Mouse (Mus musculus): ENCODE results near the gene Ace3.
A peak's percentile ranks its signal among the peaks of the same experiment; 100 is the strongest.
"Not testable (repeated sequence)": the region's sequence is repeated elsewhere in the genome, so short reads cannot be mapped to it uniquely, and the experiment has no call there.

The Ace3 gene

DNA sequence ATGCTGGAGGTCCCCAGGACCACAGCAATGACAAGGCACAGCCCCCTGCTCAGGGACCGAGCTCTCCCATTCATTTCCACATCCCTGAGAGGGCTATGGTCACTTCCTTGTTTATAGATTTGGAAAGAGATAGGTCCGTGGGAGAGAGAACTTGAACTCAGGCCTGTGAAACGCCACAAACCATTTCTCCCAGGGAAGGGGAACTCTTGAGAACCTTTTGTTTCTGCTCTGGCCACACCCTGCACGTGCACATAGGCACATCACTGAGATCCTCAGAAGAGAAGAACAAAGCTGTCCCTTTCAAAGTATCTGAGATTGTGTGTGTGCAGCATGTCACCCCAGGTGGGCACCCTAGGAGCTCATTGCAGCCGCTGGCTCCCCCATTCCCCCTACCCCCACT is 15.8 kb upstream of the Ace3 start:
- no peak for DNase-seq (ENCODE audit: low read depth, low spot score)

DNA sequence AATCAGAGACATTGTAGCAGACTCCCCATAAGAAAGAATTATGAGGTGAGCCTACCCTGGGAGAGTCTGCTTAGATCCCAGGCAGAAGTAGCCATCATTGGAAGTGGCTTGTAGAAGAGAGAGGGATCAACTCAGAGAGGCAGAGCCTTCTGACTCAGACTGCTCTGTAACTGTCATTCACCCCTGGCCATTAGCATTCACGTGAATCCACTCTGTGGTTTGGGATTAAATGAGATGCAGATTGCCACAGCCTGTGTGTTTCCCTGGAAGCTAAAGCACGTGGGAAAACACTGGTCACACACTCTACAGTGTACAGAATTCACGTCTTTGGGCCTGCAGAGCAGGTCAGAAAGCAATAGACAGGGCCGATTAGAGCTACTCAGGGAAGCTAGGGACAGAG is 10.0 kb upstream of the Ace3 start:
- no peak for DNase-seq (ENCODE audit: low read depth, low spot score)

DNA sequence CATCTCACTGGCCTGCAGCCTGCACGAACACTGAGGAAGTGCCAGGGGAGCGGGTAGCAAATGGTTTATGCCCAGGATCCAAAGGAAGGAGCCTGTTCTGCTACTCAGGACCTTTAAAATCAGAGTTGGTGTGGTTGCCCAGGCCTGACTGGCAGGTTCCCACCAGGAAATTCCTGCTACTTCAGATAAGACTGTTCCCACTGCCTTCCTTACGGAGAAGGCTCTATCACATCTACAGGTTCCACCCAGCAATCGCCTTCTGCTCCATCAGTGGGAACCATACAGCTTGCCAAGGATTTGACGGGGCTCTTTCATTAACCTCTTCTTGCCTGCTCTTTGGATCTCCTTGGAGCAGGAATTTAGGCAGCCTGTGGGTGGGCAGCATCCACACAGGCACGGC is 7.0 kb upstream of the Ace3 start:
- no peak for DNase-seq (ENCODE audit: low read depth, low spot score)

DNA sequence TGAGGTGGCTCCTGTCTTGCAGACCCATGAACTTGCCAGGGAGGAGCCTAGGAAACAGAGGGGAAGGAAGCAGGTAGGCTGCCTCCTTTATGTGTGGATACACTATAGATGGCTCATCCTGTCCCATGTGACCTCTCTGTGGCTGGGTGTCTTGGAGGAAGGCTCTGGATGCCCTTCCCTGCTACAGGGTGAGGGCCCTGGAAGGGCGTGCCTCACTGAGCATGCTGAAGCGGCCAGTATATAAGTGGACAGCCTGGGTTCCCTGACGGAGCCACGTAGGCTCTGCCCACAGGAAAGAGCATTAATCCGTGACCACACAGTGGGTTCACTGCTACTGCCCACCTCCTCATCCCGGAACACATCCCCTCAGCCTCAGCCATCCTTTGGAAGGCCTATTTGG is 5.0 kb upstream of the Ace3 start:
- DNase-seq (ENCODE audit: low read depth, low spot score): no peak

DNA sequence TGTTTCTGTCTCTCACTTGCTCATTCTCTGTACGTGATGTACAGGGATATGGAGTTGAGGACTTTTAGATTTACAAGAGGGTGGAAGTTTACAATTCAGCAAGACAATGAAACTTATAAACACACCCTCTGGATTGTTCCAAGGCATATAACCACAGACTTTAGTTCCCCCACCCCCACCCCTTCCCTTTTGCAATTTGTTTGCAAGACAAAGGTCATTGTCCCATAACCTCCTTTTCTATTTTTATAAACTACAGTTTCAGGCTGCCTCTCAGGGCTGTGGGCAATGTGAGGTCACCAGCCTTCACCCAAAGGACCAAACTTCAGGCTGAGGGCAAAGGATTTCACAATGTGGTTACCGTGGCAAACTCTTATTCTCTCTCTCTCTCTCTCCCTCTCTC is 4.2 kb upstream of the Ace3 start:
- no peak for DNase-seq (ENCODE audit: low read depth, low spot score)

DNA sequence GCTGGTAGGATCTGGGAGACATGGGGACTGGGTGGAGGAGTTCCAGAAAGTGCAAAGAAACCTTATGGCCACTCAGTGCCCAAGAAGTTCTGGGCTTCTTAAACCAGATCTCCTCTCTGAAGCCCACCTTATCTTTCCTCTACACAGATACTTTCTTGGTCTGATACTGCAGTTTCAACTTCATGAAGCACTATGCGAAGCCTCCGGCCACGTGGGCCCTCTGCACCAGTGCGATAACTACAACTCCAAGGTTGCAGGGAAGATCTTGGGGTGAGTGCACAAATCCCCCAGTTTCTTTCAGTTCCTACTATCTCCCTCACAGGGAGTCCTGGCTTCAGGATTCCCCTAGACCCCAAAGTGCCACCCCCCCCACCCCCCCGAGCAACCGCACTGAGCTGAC is 5.6 kb downstream of the Ace3 start:
- no peak for DNase-seq (ENCODE audit: low read depth, low spot score)

DNA sequence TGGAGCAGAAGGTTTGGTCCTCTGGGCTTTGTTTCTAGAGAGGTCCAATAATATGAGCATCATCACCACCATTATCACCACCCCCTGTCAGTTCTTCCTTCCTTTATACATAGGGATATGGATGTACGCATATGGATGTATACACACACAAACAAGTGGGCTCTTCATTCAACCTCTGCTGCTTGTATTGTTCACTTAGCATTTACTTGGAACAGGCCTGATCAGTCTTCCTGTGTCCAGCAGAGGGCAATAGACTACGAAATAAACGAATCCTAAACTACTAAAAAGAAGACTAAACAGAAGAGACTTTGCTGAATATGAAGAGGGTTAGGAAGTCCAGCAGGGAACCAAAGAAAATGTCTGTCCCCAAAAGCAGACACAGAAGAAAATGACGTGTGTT is 7.2 kb downstream of the Ace3 start:
- no peak for DNase-seq (ENCODE audit: low read depth, low spot score)

DNA sequence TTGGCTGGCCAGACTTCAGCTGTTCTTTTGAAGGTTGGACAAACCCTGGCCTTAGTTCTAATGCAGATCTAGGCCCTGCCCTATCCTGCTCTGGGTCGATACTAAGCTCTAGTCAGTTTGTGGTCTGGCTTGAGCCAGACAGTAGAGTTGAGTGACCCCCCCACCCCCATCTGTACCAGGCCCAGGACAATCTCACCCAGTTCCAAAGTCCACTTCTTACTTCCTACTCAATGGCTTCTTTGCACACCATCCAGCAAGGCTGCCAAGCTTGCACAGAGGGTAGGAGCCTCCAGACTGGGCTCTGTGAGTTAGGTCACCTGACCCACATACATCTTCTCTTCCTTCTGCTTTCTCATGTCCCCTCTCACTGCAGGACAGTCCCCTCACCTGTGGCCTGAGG is 10.1 kb downstream of the Ace3 start:
- DNase-seq (ENCODE audit: low read depth, low spot score): no peak

DNA sequence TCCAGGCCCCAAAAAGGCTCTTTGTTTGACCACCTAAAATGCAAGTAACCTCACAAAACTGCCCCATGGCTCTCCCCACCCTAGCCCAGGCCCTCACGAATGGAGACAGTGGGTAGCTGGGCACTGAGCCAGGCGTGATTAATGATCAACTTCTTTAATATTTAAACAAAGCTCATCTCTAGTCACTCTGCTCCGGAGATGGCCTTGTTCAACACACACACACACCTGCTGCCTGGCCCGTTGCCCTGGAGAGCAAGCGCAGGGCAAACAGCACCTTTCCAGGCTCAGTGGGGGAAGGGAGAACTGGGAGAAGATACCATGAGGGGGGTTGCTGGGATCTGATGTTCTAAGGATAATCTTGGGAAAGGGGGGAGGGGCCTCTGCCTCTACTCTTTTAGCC is 11.5 kb downstream of the Ace3 start:
- DNase-seq (ENCODE audit: low read depth, low spot score): no peak

DNA sequence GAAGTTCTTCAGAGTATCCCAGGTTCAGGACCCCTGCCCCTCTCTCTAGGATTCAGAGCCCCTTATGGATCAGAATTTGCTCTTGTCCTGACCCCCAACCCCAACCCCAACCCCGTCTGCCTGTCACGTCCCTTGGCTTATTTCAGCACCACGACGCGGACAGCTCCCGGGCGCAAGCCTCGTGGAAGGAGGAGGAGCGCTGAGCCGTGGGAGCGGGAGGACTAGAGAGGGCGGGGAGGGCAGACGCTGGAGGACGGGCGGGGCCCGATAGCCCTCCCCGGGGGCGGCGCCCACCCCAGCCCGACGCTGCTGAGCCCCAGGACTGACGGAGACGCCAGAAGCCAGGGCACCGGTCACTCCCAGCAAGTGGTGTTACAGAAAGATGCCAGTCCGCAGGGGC is 13.3 kb downstream of the Ace3 start, which contains the start of gene Kcnh6:
TSS of gene Kcnh6 (plus strand) at position 304 of the 400 bp plus-strand sequence.
- DNase-seq (ENCODE audit: low read depth, low spot score): no peak

DNA sequence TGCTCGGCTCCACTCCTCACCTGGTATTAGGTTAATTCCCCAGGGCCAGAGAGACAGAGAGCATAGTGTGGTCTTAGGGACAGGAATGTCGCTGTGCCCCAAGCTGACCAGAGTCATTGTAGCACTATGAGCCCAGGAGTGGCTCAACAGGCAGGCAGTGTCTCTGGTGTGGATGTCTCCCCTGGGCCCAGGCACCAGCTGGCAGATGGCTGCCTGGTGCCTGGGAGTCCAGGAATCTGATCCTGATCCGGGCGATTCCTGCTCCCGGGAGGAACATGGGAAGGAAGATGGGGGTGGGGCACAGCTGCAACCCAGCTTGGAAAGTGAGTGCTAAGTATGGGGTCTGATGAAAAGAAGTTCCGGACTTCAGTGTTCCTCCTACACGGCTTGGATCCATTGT is 18.2 kb downstream of the Ace3 start:
- DNase-seq (ENCODE audit: low read depth, low spot score): no peak

DNA sequence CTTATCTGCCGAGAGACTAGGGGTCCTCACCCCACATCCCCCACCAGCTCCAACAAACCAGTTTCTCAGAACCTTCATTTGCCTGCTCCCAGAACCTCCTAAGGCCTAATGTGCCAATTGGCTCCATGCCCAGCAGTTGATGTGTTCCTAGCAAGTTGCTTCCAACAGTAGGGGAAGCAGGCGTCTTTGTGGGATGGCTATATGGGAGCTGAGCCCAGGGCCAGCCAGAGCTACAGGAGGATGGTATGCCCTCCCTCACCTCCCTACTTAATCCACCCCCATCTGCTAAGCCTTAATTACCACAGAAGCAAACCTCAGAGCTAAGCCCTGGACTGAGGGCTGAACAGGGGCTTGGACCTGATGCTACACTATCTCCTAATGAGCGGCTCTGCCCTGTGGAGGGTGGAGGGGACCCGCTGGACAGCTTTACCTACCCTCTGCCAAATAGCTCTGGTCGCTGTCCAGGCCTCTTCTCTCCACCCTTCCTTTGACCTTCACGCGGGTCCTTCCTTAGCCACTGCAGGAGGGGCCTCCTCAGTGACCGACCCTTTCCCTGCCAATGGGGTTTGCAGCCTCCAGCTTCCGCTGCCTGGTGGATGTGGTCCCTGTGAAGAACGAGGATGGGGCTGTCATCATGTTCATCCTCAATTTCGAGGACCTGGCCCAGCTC is 19.2 kb downstream of the Ace3 start:
- no peak for DNase-seq (ENCODE audit: low read depth, low spot score)

DNA sequence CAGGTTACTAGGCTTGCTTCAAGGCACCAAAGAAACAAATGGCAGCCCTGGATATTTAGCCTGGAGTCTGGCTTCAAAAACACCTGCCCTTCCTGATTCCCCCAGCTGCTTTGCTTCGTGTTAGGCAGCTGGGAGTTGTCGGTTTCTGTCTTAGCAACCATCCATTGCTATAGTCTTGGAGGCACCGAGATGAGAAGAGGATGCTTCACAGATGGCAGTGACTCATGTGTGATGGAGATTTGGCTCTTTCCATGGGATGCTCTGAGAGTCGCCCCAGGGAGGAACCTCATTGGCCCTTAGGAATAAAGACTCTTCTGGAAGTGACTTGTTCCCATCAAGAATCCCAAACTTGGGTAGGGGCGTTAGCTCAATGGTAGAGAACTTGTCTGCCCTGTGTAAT is 22.0 kb downstream of the Ace3 start:
- DNase-seq (ENCODE audit: low read depth, low spot score): no peak

DNA sequence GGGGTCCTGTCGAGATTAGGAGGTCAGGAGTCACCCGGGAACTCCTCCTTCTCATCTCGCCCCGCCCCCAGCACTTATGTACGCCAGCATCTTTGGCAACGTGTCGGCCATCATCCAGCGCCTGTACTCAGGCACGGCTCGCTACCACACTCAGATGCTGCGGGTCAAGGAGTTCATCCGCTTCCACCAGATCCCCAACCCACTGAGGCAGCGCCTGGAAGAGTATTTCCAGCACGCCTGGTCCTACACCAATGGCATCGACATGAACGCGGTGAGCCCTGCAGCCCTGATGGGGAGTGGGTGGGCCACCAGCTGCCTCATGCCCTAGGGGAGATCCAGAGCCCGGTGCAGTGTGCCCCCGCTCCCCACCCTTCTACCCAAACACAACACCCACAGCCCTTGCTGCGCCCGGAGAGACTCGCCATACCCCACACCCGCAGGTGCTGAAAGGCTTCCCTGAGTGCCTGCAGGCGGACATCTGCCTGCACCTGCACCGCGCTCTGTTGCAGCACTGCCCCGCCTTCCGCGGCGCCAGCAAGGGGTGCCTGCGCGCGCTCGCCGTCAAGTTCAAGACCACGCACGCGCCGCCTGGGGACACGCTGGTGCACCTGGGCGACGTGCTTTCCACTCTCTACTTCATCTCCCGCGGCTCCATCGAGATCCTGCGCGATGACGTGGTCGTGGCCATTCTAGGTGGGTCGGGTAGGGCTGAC is 25.7 kb downstream of the Ace3 start:
- DNase-seq (ENCODE audit: low read depth, low spot score): no peak

DNA sequence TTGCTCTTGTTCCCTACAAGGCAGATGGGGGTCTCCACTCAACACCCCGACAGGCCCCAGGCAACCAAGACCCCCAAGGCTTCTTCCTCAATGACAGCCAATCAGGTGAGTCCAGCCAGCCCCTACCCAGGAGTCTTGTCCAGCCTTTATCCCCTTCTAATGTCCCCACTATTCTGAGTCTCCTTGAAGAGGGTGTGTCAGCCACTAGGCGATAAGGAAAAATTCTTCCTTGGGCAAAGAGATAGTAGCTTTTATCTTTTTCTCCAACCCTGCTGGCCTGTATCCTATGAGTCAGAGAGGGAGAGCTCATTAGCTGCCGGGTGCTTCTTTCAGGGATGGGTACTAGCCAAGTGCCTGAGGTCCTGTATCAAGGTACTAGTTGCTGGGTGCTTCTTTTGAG is 31.3 kb downstream of the Ace3 start:
- DNase-seq (ENCODE audit: low read depth, low spot score): no peak

DNA sequence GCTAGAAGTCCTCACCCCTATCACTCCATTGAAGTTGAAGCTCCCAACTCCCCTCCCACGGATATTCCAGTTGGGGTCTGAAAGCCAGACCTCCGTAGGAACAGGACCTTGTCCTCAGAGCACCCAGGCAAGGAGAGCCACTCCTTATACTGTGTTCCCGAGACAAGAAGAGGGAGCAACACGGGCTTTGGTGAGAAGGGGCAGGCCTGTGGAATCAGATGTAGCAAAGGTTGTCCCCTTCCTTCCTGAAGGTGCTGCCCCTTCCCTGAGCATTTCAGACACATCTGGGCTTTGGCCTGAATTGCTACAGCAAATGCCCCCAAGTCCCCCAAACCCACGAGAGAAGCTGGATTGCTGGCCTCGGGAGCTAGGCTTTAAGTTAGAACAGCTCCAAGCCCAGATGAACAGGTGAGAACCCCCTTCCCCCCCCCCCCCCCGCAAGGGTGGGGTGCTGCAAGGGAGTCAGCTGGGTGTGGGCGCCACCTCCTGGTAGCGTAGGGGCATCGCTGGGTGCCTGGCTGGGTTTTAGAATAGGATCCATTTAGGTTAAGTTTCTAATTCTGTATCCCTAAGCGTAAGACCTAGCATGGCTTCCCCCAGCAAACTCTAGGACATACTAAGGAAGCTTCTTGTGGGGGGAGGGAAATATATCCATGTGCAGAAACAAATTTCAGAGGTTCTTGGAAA is 32.1 kb downstream of the Ace3 start:
- no peak for DNase-seq (ENCODE audit: low read depth, low spot score)

DNA sequence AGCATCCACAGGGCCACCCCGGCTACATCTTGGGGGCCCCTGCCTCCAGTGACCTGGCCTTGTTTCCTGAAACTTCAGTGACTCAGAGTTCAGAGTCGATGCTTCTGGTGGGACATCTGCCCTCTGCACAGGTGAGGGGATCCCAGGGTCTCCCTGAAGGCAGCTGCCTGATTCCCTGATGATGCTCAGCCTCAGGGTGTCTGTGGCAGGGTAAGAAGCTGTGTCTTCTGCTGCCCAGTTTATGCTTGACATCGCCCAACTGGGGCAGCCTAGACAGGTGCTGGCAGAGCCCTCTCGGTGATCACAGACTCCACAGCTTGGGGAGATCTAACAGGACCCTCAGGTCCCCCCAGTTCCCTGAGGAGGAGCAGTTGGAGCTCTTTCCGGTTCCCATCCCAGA is 33.1 kb downstream of the Ace3 start:
- no peak for DNase-seq (ENCODE audit: low read depth, low spot score)

DNA sequence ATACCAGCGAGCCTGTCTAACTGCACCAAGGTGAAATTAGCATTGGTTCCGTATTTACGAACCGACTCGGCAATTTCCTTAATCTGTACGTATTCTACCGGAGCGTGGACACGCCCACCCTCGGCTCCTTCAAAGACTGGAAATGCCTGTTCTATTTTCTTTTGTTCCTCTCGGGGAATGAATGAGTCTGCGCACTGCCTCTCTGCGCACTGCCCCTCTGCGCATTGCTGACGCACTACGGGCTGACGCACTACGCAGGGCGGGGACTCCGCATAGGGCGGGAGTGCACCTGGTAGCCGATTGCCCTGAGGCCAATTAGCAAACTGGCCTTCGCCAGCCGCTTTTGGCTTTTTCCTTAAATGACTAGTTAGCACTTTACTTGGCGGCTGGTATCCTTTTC is 37.6 kb downstream of the Ace3 start:
- DNase-seq (ENCODE audit: low read depth, low spot score): not testable (repeated sequence)

DNA sequence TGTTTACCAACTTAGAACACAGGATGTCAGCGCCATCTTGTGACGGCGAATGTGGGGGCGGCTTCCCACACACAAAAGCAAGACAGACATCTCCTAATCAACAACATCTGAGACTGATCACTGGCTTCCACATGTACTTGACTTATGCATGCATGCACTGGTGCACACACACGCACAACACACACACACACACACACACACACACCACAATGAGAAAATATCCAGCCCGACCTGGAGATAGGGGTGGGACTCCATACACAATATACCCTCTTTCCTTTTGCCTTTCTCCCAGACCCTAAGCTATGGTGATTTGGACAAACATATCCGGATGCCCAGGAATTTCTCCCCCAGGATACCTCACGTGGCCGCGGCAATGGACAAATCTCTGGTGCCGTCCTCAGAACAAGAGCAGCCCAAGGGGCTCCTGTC is 39.0 kb downstream of the Ace3 start:
- DNase-seq (ENCODE audit: low read depth, low spot score): no peak

DNA sequence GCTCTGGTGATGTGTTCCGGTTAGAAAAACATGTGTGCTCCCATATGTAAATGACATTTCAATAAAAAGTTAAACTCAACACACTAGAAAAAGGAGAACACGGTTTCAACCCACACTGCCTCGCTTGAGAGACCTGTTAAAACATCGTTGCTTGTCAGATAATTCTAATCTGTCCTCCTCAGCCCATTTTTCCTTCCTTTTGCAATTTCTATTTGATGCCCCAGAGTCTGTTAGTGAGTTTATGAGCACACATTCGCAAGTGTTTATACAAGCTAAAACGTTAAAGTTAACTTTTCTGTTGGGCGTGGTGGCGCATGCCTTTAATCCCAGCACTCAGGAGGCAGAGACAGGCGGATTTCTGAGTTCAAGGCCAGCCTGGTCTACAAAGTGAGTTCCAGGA is 40.5 kb downstream of the Ace3 start:
- DNase-seq (ENCODE audit: low read depth, low spot score): no peak

DNA sequence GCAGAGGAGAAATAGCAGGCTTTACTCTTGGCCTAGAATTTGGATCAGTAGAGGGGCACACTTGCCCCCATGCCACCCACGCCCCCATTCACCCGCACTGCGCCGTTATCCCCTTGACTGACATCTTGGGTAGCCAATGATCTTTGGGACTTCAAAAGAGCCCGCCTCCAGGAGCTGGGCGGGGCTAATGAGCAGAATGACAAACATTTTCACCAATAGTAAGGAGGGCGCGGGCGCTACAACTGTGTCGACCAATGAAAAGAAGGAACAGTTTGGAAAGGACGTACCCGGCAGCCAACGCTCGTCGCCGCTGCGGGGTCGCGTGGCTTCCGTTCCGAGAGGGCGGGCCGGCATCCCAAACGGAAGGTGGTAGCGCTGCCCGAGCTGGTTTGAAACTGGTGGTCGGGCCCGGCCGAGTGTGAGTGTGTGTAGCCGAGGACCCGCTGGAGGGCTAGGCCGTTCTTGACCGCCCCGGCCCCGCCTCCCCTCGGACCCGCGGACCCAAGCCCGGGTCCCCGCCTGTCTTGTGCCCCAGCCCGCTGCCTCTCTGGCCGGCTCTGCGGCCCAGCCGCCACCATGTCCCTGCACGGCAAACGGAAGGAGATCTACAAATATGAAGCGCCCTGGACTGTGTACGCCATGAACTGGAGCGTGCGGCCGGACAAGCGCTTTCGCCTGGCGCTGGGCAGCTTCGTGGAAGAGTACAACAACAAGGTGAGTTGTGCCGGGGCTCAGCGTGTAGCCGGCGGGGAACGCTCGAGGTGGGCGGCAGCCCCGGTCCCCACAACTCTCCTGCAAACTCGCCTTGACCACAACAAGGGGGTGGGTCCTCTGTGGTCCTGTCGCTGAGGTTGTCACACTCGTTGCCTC is 42.3 kb downstream of the Ace3 start, which contains the start of gene Dcaf7:
TSS of gene Dcaf7 (plus strand) at position 325 of the 870 bp plus-strand sequence.
- peak; percentile 96 for DNase-seq (ENCODE audit: low read depth, low spot score)

DNA sequence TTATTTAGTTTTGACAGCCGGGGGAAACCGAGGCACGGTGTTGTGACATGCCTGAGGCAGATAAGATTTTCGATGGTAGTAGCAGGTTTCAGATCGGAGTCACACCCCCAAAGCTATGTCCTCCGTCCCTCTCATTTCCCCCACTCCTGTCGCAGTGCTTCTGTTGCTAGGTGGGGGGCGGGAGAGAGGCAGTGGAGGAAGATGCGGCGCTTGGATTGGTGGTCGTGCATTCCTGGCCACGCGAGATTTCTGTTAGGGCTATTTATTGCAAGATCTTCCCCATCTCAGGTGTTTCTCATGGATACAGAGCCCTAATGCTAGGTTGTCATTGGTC is 42.9 kb downstream of the Ace3 start:
- DNase-seq (ENCODE audit: low read depth, low spot score): peak; percentile 69
